In genomic region chr7:113505047-113505446, GRCm38 (mm10) we compare ENCODE assay signal across 14 mouse cellular contexts.
"Had no signal": no experiment of that assay in that cellular context is flagged by ENCODE, and none has a peak within 500 bp of the region (broad histone marks: within the 10 kb centered on the region; RNA-seq: fewer than 3 reads in every experiment).

No protein-coding gene starts in this region.

- H3K9me3 ChIP-seq: limb, embryonic 12.5 days; midbrain, embryonic 13.5 days; neural tube, embryonic 12.5 days had no signal

- H3K9ac ChIP-seq: limb, embryonic 12.5 days; liver, embryonic 14.5 days; lung, embryonic 14.5 days; midbrain, embryonic 13.5 days; neural tube, embryonic 12.5 days had no signal

- H3K4me2 ChIP-seq: limb, embryonic 12.5 days; lung, embryonic 14.5 days; midbrain, embryonic 13.5 days; neural tube, embryonic 12.5 days had no signal

- ATAC-seq: inflammation-experienced regulatory T-cells, adult 6 months; intestine, postnatal 0 days; midbrain, embryonic 13.5 days had no signal

- H3K27me3 ChIP-seq: limb, embryonic 12.5 days; midbrain, embryonic 13.5 days; neural tube, embryonic 12.5 days had no signal

- H3K4me3 ChIP-seq: limb, embryonic 12.5 days; midbrain, embryonic 13.5 days; myocyte; neural tube, embryonic 12.5 days had no signal

- H3K4me1 ChIP-seq: midbrain, embryonic 13.5 days; neural tube, embryonic 12.5 days had no signal

- H3K27ac ChIP-seq: limb, embryonic 12.5 days; liver, embryonic 14.5 days; midbrain, embryonic 13.5 days; neural tube, embryonic 12.5 days had no signal

- H3K36me3 ChIP-seq: limb, embryonic 12.5 days; midbrain, embryonic 13.5 days; neural tube, embryonic 12.5 days had no signal

- DNase-seq: kidney, adult 8-10 months; kidney, postnatal 36 days; lung, embryonic 14.5 days; lung, postnatal 10 days; lung, postnatal 4 days; thymus, adult 2 months; thymus, postnatal 25 days had no signal
